Mouse (Mus musculus): ENCODE results near the gene Atp6v1e1.

The Atp6v1e1 gene

GRCm38 (mm10) chr6:120772025-120772424 is 50.6 kb downstream of the Atp6v1e1 start:
- DNase-seq (ENCODE audit: low read depth, low spot score), result peak; percentile 23

- DNase-seq (ENCODE audit: low read depth, low spot score), result no peak
Observed at GRCm38 (mm10) chr6:120771366-120771765, 51.2 kb downstream of the Atp6v1e1 start.

- DNase-seq (ENCODE audit: low read depth, low spot score), result no peak
Observed at GRCm38 (mm10) chr6:120769972-120770371, 52.6 kb downstream of the Atp6v1e1 start.

- no peak for DNase-seq (ENCODE audit: low read depth, low spot score)
Observed at GRCm38 (mm10) chr6:120761151-120761550, 61.4 kb downstream of the Atp6v1e1 start.

GRCm38 (mm10) chr6:120746416-120746815 is 76.2 kb downstream of the Atp6v1e1 start:
- no peak for DNase-seq (ENCODE audit: low read depth, low spot score)
